In genomic region chr16:33580736-33581241, GRCm38 (mm10) we compare ENCODE assay signal across 9 mouse cellular contexts.
DNase-seq lines count a peak whose midpoint lies in the region; ATAC-seq and TF ChIP-seq lines count a peak whose summit lies in the region.
"Had no signal": no experiment of that assay in that cellular context is flagged by ENCODE, and none has a peak within 500 bp of the region (broad histone marks: within the 10 kb centered on the region; RNA-seq: fewer than 3 reads in every experiment).

No protein-coding gene starts in this region.

- peaks cover 62% of the 10 kb centered on the region for H3K4me1 ChIP-seq in forebrain, embryonic 10.5 days
- H3K4me1 ChIP-seq in limb, embryonic 12.5 days (replicated peaks), result peaks cover 54% of the 10 kb centered on the region
- H3K4me1 ChIP-seq in midbrain, postnatal 0 days (ENCODE audit: insufficient read depth, low read length), result peaks cover 3% of the 10 kb centered on the region; the same call in 1 of the 2 replicates

- intact Hi-C loops in gastrocnemius, adult 2 months (cut with DNase I), result no loop called here

- ATAC-seq in limb, embryonic 12.5 days (ENCODE audit: insufficient number of reproducible peaks, insufficient read depth, low FRiP score, low TSS enrichment, low read depth), result no peak
- ATAC-seq in midbrain, postnatal 0 days (ENCODE audit: low FRiP score), result no peak

- H3K4me2 ChIP-seq in limb, embryonic 12.5 days, result no peak overlapping the region
- no peak overlapping the region for H3K4me2 ChIP-seq in midbrain, postnatal 0 days (ENCODE audit: low read depth, low read length, poor library complexity, severe bottlenecking)

- H3K36me3 ChIP-seq in forebrain, embryonic 10.5 days (replicated peaks), result no peaks in the 10 kb centered on the region
- H3K36me3 ChIP-seq in limb, embryonic 12.5 days, result no peaks in the 10 kb centered on the region
- H3K36me3 ChIP-seq in midbrain, postnatal 0 days (ENCODE audit: insufficient read depth, low read length), result no peaks in the 10 kb centered on the region

- H3K27ac ChIP-seq in gastrocnemius, adult 2 months, result peak overlapping the region; percentile 86
- peak overlapping the region; percentile 86 for H3K27ac ChIP-seq in forebrain, embryonic 10.5 days
- H3K27ac ChIP-seq in limb, embryonic 12.5 days, result peak overlapping the region; percentile 75
- 0 out of 2 replicates have a peak overlapping the region, but pooled peaks have one; percentile 12 for H3K27ac ChIP-seq in midbrain, postnatal 0 days (ENCODE audit: low read depth, low read length)

- H3K9me3 ChIP-seq in forebrain, embryonic 10.5 days, result no peaks in the 10 kb centered on the region
- no peaks in the 10 kb centered on the region for H3K9me3 ChIP-seq in limb, embryonic 12.5 days
- no peaks in the 10 kb centered on the region for H3K9me3 ChIP-seq in midbrain, postnatal 0 days (ENCODE audit: low read length)

- TF ChIP-seq CTCF in gastrocnemius, adult 2 months (IDR thresholded peaks at IDR 0.05), result no peak
- no peak for TF ChIP-seq CTCF in midbrain, postnatal 0 days (IDR thresholded peaks at IDR 0.05)

- peak; percentile 73 for DNase-seq in gastrocnemius, adult 2 months
- no peak for DNase-seq in gastrocnemius, postnatal 10 days
- DNase-seq in forebrain, embryonic 10.5 days (ENCODE audit: extremely low spot score, low spot score), result no peak
- peak; percentile 91 for DNase-seq in heart, postnatal 4 days
- peak; percentile 28 for DNase-seq in midbrain, postnatal 0 days (ENCODE audit: low spot score)
- DNase-seq in thymus, postnatal 36 days, result no peak
- DNase-seq in T-cell, adult 2 months (ENCODE audit: low spot score), result no peak

- no peak overlapping the region for H3K9ac ChIP-seq in limb, embryonic 12.5 days (replicated peaks)
- 0 out of 2 replicates have a peak overlapping the region, but pooled peaks have one; percentile 8 for H3K9ac ChIP-seq in midbrain, postnatal 0 days (replicated peaks; ENCODE audit: low read length, poor library complexity, severe bottlenecking)

- no peak overlapping the region for H3K4me3 ChIP-seq in gastrocnemius, adult 2 months
- H3K4me3 ChIP-seq in forebrain, embryonic 10.5 days, result no peak overlapping the region
- no peak overlapping the region for H3K4me3 ChIP-seq in limb, embryonic 12.5 days (replicated peaks)
- no peak overlapping the region for H3K4me3 ChIP-seq in midbrain, postnatal 0 days (ENCODE audit: low read depth, low read length)

- H3K27me3 ChIP-seq in forebrain, embryonic 10.5 days (ENCODE audit: poor library complexity, severe bottlenecking), result peaks cover 6% of the 10 kb centered on the region; the same call in 1 of the 2 replicates
- no peaks in the 10 kb centered on the region for H3K27me3 ChIP-seq in limb, embryonic 12.5 days
- H3K27me3 ChIP-seq in midbrain, postnatal 0 days (ENCODE audit: insufficient read depth, low read length), result no peaks in the 10 kb centered on the region
- H3K27me3 ChIP-seq: CH12.LX had no signal

Comparison
In these comparisons a context has a peak if more than half of its experiments do, and no peak if none do; other contexts are left out.
1. DNase-seq: peak in gastrocnemius, adult 2 months (single experiment), heart, postnatal 4 days (single experiment) and midbrain, postnatal 0 days (single experiment); none in gastrocnemius, postnatal 10 days (single experiment), forebrain, embryonic 10.5 days (single experiment), thymus, postnatal 36 days (0 of 2) and T-cell, adult 2 months (single experiment).
2. H3K27ac ChIP-seq: peak in every context shown above with its lines; median percentile 86 in gastrocnemius, adult 2 months; 86 in forebrain, embryonic 10.5 days; 75 in limb, embryonic 12.5 days; 12 in midbrain, postnatal 0 days.